Mouse (Mus musculus) kidney, adult 9 months (tissue): ENCODE data around the gene Ncstn.

ENCODE experiments used
- DNase-seq: peaks from one replicate; pipeline ENCODE4 v3.0.0; 2022

Ncstn gene

DNA sequence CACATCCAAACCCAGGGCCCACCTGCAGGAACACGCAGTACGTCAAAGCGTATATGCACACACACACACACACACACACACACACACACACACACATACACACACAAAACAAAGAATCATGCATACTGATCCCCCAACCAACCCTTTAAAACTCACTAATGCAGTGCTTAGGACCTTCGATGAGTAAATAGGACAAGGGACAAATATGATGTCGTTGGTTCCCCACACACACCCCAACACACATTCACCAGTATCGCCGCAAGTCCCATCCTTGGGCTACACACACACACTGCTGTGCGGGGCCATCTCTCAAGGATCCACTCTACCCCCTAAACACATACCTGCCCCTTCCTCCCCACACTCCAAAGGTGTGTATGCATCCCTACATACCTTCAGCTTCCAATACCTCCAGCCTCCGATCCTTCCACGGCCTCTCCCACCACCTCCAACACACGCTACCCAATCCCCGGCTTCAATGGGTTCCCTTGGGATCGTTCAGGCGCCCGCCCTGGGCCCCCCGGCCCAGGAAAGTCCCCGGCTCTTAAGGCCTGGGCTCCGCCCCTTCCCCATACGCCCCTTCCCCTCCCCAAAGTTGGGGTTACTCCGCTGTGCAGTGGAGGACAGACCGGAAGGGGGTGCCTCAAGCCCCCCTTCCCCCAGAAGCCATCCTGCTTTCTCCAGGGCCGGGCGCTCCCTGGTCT lies 56.2 kb downstream of the Ncstn start:
- no peak for DNase-seq

DNA sequence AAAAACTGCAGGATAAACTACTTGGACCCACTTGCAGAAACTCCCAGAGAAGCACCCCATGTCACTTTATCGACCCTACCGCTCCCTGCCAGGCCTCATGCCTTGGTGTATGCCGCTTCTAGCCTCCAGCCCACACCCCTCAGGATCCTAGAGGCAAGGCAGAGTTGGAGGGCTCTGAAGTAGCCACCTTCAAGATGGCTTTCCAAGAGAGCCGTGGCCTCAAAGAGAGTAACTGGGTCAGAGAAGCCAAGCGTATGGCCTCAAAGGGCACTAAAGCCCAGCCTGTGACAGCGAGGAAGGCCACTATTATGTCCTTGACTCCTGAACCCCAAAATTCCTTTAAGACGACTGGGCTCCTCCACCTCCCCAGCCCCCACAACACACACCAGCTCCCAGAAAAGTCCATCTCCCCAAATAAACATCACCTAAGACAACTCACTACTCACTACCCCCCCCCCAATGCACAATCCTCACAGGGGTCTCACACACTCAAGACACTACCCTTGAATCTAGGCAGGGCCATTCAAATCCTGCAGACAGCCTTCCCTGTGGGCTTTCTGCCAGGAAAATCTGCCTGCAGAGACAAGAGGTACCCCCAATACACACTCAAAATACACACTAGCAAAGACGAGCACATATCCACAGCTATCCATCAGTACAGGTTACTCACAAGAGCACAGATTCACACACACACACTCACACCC lies 57.2 kb downstream of the Ncstn start:
- no peak for DNase-seq

DNA sequence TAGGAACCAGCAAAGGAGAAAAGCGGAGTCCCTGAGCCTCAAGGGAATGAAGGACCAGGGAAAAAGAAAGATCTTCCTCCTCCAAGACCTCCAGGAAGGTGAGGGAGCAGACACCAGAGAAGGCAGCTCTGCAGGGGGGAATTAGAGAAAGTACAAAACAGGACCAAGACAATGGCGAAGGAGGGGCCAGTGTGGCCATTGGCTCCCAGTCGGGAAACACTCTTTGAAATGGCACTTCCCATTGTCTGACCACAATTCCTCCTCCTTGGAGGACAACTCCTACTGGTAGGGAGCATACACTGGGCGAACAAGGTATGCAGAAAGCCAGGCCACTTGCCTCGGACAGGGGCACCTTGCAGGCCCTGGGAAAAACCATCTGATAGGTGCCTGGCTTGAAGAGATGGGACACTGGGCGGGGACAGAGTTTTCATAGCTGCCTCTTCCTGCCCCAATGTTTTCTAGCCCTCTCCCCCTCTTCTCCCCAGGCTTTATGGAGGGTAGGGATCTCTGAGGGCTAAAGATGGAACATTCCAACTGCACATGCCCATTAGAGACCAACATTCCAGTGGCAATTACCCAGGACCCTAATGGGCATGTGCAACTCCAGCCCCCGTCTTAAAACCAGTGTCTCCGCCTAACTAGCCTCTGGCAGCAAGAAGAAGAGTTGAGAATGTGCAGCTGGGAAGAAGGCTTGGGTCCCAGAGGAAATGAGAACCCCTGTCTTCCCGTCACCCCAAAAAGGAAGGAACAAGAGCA lies 58.3 kb downstream of the Ncstn start:
- DNase-seq: no peak

DNA sequence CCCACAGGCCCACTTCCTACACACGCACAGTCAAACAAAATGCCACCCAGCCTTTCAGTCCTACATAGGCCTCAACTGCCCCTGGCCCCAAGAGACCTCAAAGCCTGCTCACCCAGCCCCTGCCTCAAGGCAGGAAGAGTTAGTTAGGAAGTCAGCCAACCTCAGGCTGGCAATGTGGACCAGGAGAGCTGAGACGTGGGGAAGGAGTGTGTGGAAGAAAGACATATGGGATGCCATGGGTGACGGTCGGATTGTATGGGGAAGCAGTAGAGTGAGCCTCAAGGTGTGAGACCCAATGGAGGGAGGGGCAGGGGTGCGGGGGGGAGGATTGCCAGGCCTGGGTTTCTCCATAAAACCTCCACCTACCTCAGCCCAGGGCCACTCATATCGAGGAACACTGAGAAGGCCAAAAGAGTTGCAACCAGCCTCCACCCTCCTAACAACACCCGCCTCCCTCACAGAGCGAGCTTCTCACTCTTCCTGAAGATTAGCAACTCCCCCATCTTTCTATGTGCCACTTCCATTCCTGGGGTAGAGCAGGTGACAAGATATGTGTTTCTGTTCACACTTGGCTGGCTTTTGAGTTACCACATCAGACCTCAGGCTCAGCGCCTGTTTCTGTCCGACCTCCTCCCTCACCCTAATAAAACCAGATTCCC lies 62.6 kb downstream of the Ncstn start:
- no peak for DNase-seq

DNA sequence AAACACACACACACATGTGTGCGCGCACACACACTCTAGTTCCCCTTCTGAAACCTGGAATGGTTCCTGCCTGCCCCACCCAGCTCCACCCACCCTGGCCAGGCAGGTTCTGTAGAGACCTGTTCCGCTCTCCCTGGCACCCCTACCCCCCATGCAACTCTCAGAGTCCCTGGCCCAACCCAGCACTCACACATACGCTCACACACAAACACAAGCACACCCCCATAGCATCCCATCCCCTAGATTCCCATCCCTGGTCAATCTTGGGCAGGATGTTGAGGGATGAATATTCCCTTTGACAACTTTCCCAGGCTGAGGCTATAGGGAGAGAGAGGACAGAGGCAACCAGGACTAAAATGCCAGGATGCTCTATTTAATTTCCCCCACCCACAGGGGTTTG lies 63.3 kb downstream of the Ncstn start:
- no peak for DNase-seq

DNA sequence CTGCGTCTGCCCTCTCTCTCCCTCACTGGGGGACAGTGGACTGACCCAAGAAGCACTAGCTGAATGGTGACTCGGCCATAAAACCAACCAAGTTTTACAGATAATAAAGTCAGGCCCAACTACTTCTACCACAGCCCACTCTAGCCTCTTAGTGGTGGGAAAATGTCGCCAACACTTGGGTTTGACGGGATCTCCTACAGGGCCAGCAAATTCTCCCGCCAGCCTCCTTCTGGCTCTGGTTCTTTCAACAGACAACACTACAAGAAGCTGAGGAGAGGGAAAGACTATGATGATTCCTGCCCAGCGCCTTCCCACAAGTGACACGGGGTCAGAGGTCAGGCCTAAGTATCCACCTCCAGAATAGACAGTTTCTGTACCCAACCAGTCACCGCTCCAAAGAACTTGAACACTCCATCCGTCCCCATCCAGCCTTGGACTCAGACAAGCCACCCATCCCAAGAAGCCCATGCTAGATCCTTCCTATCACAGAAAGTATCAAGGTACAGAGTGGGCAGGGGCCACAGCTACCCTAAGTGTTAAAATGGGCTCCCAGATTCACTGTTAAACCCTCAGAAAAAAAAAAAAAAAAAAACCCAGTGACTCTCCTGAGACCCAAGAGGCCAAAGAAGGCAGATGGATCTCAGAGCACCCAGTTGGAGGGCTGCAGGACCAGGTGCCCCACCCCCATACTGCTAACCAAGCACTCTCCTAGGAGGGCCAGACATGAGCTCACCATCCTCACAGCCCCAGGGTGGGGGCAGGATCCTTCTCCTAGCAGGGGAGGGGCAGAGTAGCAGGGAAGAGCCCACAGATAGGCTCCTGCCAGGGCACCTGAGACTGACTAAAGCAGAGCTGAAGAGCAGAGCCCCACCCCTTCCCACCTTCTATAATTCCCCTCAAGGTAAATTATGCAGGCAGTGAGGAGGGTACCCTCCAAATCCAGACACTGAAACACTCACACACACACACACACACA lies 64.0 kb downstream of the Ncstn start:
- DNase-seq: no peak

DNA sequence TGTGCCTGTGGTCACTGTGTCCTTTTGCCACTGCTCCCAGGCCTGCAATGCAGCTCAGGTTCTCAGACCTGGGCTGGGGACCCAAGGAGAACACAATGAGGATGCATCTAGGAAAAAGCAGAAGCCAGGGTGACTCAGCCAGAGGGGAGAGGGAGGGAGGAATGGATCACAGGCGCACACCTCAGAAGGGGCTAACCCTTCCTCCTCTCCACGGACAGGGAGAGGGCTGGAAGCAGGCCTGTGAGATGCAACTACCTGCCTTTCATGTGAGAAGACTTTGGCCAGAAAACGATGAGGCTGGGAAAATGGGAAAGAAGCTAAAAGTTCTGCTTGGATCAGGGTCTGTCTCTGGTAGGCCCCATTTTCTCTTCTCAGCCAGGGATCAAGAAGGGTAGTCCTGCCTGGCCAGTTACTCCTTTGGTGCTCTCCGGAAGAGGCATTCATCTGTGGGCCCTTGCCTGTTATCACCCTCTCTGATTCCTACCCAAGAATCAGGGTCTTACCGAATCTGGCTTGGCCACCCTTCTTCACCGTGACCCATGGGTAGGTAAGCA lies 65.0 kb downstream of the Ncstn start:
- no peak for DNase-seq

DNA sequence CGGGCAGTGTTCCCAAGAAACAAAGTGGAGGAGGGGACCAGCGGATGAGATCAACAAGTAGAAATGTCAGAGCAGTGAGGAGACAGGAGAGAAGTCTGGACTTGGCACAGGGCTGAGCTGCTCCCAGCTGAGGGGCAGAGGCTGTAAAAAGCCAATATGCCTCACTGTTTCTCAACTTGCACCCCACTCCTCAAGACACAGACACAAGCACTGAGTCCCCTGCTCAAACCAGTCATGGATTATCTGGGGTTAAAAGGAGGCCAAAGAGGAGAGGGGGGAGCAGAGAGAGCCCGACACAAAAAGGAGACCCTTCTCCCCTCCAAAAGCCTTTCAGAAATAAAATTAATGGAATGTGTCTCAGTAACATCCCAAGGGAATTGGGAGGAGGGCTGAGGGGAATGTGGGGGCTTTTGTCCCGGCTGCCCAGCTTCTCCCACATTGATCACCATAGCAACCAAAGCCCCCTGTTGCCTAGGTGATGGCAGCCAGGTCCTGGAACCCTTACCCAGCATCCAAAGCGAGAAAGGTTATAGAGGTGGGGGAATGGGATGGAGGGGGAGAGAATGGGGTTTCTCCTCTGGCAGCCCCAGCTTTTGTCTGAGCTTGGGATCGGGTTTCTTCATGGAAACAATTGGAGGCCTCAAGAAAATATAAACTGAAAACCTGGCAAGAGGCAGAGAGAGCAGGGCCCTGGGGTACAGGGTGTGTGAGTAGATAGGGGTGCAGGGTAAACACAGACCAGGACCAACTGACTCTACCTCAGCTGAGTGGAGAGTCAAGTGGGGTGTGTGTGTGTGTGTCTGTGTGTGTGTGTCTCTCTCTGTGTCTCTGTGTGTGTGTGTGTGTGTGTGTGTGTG lies 65.7 kb downstream of the Ncstn start:
- DNase-seq: no peak

DNA sequence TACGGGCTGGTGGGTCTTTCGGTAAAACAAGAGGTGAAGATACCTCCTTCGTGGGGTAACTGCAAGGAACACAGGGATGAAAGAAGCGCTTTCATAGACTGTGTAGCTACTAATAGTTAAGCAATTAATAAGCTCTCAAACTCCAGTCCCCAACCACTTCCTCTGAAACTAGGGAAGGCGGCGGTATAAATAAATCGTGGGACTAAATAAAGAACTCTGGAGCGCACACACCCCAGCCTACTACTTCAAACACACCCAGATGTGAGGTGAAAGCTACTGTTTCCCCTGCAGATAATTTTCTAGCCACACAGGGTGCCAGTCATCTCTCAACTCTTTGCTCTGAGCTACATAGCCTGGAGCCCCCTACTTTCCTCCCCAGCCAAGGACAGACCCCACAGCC lies 66.6 kb downstream of the Ncstn start:
- no peak for DNase-seq
